Mouse (Mus musculus) forebrain, postnatal 0 days (tissue): ENCODE measurements at regions not wholly inside any gene's neighbourhood (a gene's known extent, or its start where the extent isn't known, plus 50 kb on each side); places are given as distances from the start of the nearest gene placed in this dataset.

Source experiments
- ATAC-seq: fragments of 200-750 bp; cut with Nextera tagmentation; 2 replicates; pipeline ENCODE4 v1.8.0; 2017; ENCODE audit warnings: mild to moderate bottlenecking, moderate library complexity
- DNase-seq: peaks from one replicate; pipeline ENCODE4 v3.0.0-alpha.2; 2015
- H3K27ac ChIP-seq: fragments of 300-500 bp; sonication (generic); 2 replicates; pipeline ENCODE4 v1.5.1; 2014; ENCODE audit warnings: low read depth, mild to moderate bottlenecking, antibody characterized with exemption, low read length, moderate library complexity, mixed read lengths
- H3K27me3 ChIP-seq: fragments of 300-500 bp; sonication (generic); 2 replicates; pipeline ENCODE4 v1.6.1; 2014; ENCODE audit warnings: mild to moderate bottlenecking, low read length, mixed read lengths; ENCODE audit not compliant: insufficient read depth
- H3K36me3 ChIP-seq: fragments of 300-500 bp; sonication (generic); 2 replicates; pipeline ENCODE4 v1.6.1; 2014; ENCODE audit warnings: mild to moderate bottlenecking, moderate library complexity; ENCODE audit not compliant: insufficient read depth
- H3K4me1 ChIP-seq: fragments of 300-500 bp; sonication (generic); 2 replicates; pipeline ENCODE4 v1.6.1; 2014; ENCODE audit warnings: antibody characterized with exemption; ENCODE audit not compliant: insufficient read depth
- H3K4me2 ChIP-seq: fragments of 300-500 bp; sonication (generic); 2 replicates; pipeline ENCODE4 v1.6.1; 2014; ENCODE audit warnings: low read depth, mild to moderate bottlenecking, moderate library complexity
- H3K4me3 ChIP-seq: fragments of 300-500 bp; sonication (generic); 2 replicates; pipeline ENCODE4 v1.5.1; 2014; ENCODE audit warnings: low read depth, low read length, mixed read lengths
- H3K9ac ChIP-seq: fragments of 300-500 bp; sonication (generic); 2 replicates; pipeline ENCODE4 v1.6.1; 2014; ENCODE audit warnings: mild to moderate bottlenecking
- H3K9me3 ChIP-seq: fragments of 300-500 bp; sonication (generic); 2 replicates; pipeline ENCODE4 v1.6.1; 2016; ENCODE audit warnings: low read length
- CTCF ChIP-seq: sonication (generic); IDR thresholded peaks from 2 replicates; pipeline ENCODE4 v1.5.1; 2016; ENCODE audit warnings: antibody characterized with exemption, control low read depth, low read depth
- WGBS: fragments of 180-500 bp; shearing (Covaris S2); extraction: QIAGEN DNeasy Blood & Tissue Kit; methylation state at CpG from one replicate; pipeline ENCODE4 v1.1.7; 2014; 5-methylcytosine and 5-hydroxymethylcytosine counted together

GRCm38 (mm10) chr9:113192773-113193172 is 515.3 kb downstream of the Pdcd6ip start:
- H3K4me1 ChIP-seq: no peaks in the 10 kb centered on the region
- WGBS: 71% methylated on average over 3 of the region's 3 CpGs
- H3K36me3 ChIP-seq: no peaks in the 10 kb centered on the region
- no peak overlapping the region for H3K4me3 ChIP-seq
- DNase-seq (no peak), ATAC-seq (no peak)
- H3K27ac ChIP-seq: no peak overlapping the region
- H3K4me2 ChIP-seq: no peak overlapping the region
- H3K27me3 ChIP-seq: no peaks in the 10 kb centered on the region
- H3K9me3 ChIP-seq: no peaks in the 10 kb centered on the region
- no peak overlapping the region for H3K9ac ChIP-seq
- TF ChIP-seq CTCF: no peak

GRCm38 (mm10) chr9:113191163-113191562 is 516.9 kb downstream of the Pdcd6ip start:
- peak overlapping the region; percentile 55 for H3K27ac ChIP-seq
- no peaks in the 10 kb centered on the region for H3K27me3 ChIP-seq
- 53% methylated on average over 3 of the region's 3 CpGs for WGBS
- H3K36me3 ChIP-seq: no peaks in the 10 kb centered on the region
- H3K4me2 ChIP-seq: no peak overlapping the region
- no peak for TF ChIP-seq CTCF
- ATAC-seq (peak; percentile 82), DNase-seq (peak; percentile 72)
- H3K4me1 ChIP-seq: no peaks in the 10 kb centered on the region
- no peak overlapping the region for H3K9ac ChIP-seq
- H3K4me3 ChIP-seq: no peak overlapping the region
- H3K9me3 ChIP-seq: no peaks in the 10 kb centered on the region

GRCm38 (mm10) chr9:113181182-113181581 is 526.9 kb downstream of the Pdcd6ip start:
- Histone ChIP-seq H3K4me3 (no peak overlapping the region), H3K4me2 (no peak overlapping the region), H3K36me3 (no peaks in the 10 kb centered on the region), H3K27ac (peak overlapping the region; percentile 41; the same call in 1 of the 2 replicates), H3K9me3 (no peaks in the 10 kb centered on the region), H3K9ac (no peak overlapping the region), H3K4me1 (no peaks in the 10 kb centered on the region; the same call in 1 of the 2 replicates), H3K27me3 (no peaks in the 10 kb centered on the region)
- no peak for ATAC-seq
- no peak for TF ChIP-seq CTCF
- DNase-seq: no peak
- 72% methylated on average over 8 of the region's 8 CpGs for WGBS

GRCm38 (mm10) chr9:113177918-113178235 is 530.2 kb downstream of the Pdcd6ip start:
- no peaks in the 10 kb centered on the region; the same call in 1 of the 2 replicates for H3K4me1 ChIP-seq
- no peaks in the 10 kb centered on the region for H3K36me3 ChIP-seq
- no peak for DNase-seq
- H3K4me2 ChIP-seq: no peak overlapping the region
- 47% methylated on average over 4 of the region's 4 CpGs for WGBS
- no peak overlapping the region for H3K4me3 ChIP-seq
- ATAC-seq: no peak
- no peaks in the 10 kb centered on the region for H3K27me3 ChIP-seq
- no peak for TF ChIP-seq CTCF
- H3K9me3 ChIP-seq: no peaks in the 10 kb centered on the region
- H3K27ac ChIP-seq: peak overlapping the region; percentile 78
- H3K9ac ChIP-seq: no peak overlapping the region

GRCm38 (mm10) chr9:113177181-113177917 is 530.7 kb downstream of the Pdcd6ip start:
- ATAC-seq (peak; percentile 97), DNase-seq (peak; percentile 92)
- Histone ChIP-seq H3K27me3 (no peaks in the 10 kb centered on the region), H3K9me3 (no peaks in the 10 kb centered on the region), H3K36me3 (no peaks in the 10 kb centered on the region), H3K4me1 (no peaks in the 10 kb centered on the region; the same call in 1 of the 2 replicates), H3K27ac (peak overlapping the region; percentile 78), H3K9ac (no peak overlapping the region), H3K4me2 (no peak overlapping the region), H3K4me3 (no peak overlapping the region)
- 22% methylated on average over 15 of the region's 15 CpGs for WGBS
- TF ChIP-seq CTCF: peak; percentile 38

- no peaks in the 10 kb centered on the region for H3K9me3 ChIP-seq
- peak; percentile 50 for DNase-seq
- H3K36me3 ChIP-seq: no peaks in the 10 kb centered on the region
- ATAC-seq: peak; percentile 45
- no peaks in the 10 kb centered on the region for H3K27me3 ChIP-seq
- H3K4me2 ChIP-seq: no peak overlapping the region
- no peaks in the 10 kb centered on the region for H3K4me1 ChIP-seq
- H3K9ac ChIP-seq: 0 out of 2 replicates have a peak overlapping the region, but pooled peaks have one; percentile 6
- H3K4me3 ChIP-seq: no peak overlapping the region
- peak overlapping the region; percentile 62 for H3K27ac ChIP-seq
- 37% methylated on average over 5 of the region's 5 CpGs for WGBS
- no peak for TF ChIP-seq CTCF
Measured at GRCm38 (mm10) chr9:113171767-113172405, 536.2 kb downstream of the Pdcd6ip start.
